Comparison of ENCODE assay signal across 9 mouse cellular contexts in genomic region chr5:102874605-102875298, GRCm38 (mm10).
DNase-seq lines count a peak whose midpoint lies in the region; ATAC-seq and TF ChIP-seq lines count a peak whose summit lies in the region.
"Had no signal": no experiment of that assay in that cellular context is flagged by ENCODE, and none has a peak within 500 bp of the region (broad histone marks: within the 10 kb centered on the region; RNA-seq: fewer than 3 reads in every experiment).

No protein-coding gene starts in this region.

- no peaks in the 10 kb centered on the region for H3K27me3 ChIP-seq in embryonic facial prominence, embryonic 11.5 days (ENCODE audit: control insufficient read depth, insufficient read depth, low read length)
- H3K27me3 ChIP-seq in heart, embryonic 16.5 days (ENCODE audit: control insufficient read depth, insufficient read depth, low read length), result no peaks in the 10 kb centered on the region
- H3K27me3 ChIP-seq in kidney, embryonic 16.5 days (ENCODE audit: insufficient read depth, low read length), result no peaks in the 10 kb centered on the region
- no peaks in the 10 kb centered on the region for H3K27me3 ChIP-seq in liver, adult 2 months (ENCODE audit: control insufficient read depth, insufficient read depth, low read length)

- DNase-seq in CD4-positive, CD25-positive, alpha-beta regulatory T cell, adult 2 months (ENCODE audit: low read depth, low spot score), result peak; percentile 48
- DNase-seq in adrenal gland, adult 8-10 months, result peak; percentile 16
- peak; percentile 86 for DNase-seq in embryonic facial prominence, embryonic 11.5 days (ENCODE audit: low spot score)
- peak; percentile 64 for DNase-seq in liver, adult 2 months (ENCODE audit: extremely low read depth, low read depth, low spot score)
- peak; percentile 86 for DNase-seq in retina, embryonic 14.5 days (ENCODE audit: low spot score)
- no peak for DNase-seq in ovary, postnatal 36 days (ENCODE audit: low spot score)

- no peaks in the 10 kb centered on the region for H3K9me3 ChIP-seq in embryonic facial prominence, embryonic 11.5 days (replicated peaks; ENCODE audit: control insufficient read depth, low read length)
- H3K9me3 ChIP-seq in heart, embryonic 16.5 days (replicated peaks; ENCODE audit: control insufficient read depth, low read length), result no peaks in the 10 kb centered on the region
- H3K9me3 ChIP-seq in kidney, embryonic 16.5 days (ENCODE audit: low read length), result no peaks in the 10 kb centered on the region

- ATAC-seq in embryonic facial prominence, embryonic 11.5 days (replicated peaks; ENCODE audit: insufficient number of reproducible peaks, low FRiP score, low TSS enrichment, low read depth), result 0 out of 2 replicates have a peak, but pooled peaks have one; percentile 62
- ATAC-seq in heart, embryonic 16.5 days (replicated peaks; ENCODE audit: extremely low read depth, insufficient read depth, low FRiP score), result no peak
- peak; percentile 62; the same call in 1 of the 2 replicates for ATAC-seq in kidney, embryonic 16.5 days (ENCODE audit: low FRiP score, low TSS enrichment)

- no peak for TF ChIP-seq POLR2A in liver, adult 2 months (IDR thresholded peaks at IDR 0.05; ENCODE audit: extremely low read depth, insufficient read depth, low read length)

- no peak overlapping the region for H3K27ac ChIP-seq in embryonic facial prominence, embryonic 11.5 days (replicated peaks; ENCODE audit: low read depth, low read length)
- H3K27ac ChIP-seq in heart, embryonic 16.5 days (ENCODE audit: low read length), result no peak overlapping the region
- H3K27ac ChIP-seq in kidney, embryonic 16.5 days (ENCODE audit: low read length), result 0 out of 2 replicates have a peak overlapping the region, but pooled peaks have one; percentile 16
- H3K27ac ChIP-seq in liver, adult 2 months (replicated peaks; ENCODE audit: insufficient read depth, low read depth, low read length), result no peak overlapping the region

- peak; percentile 42; the same call in 1 of the 2 replicates for TF ChIP-seq CTCF in liver, adult 2 months (IDR thresholded peaks at IDR 0.05; ENCODE audit: low read depth, low read length)

- no peak overlapping the region for H3K9ac ChIP-seq in embryonic facial prominence, embryonic 11.5 days (replicated peaks; ENCODE audit: low read length)
- no peak overlapping the region for H3K9ac ChIP-seq in heart, embryonic 16.5 days (ENCODE audit: low read length)
- no peak overlapping the region for H3K9ac ChIP-seq in kidney, embryonic 16.5 days (replicated peaks; ENCODE audit: low read length)
- no peak overlapping the region for H3K9ac ChIP-seq in liver, adult 2 months (ENCODE audit: low read depth, low read length)

- 46% methylated on average over 11 of the region's 11 CpGs for WGBS in embryonic facial prominence, embryonic 11.5 days
- 37% methylated on average over 11 of the region's 11 CpGs for WGBS in heart, embryonic 16.5 days
- 48% methylated on average over 11 of the region's 11 CpGs for WGBS in kidney, embryonic 16.5 days
- WGBS in liver, adult 2 months, result 39% methylated on average over 11 of the region's 11 CpGs

- no peaks in the 10 kb centered on the region for H3K4me1 ChIP-seq in embryonic facial prominence, embryonic 11.5 days (ENCODE audit: control insufficient read depth, insufficient read depth, low read length)
- H3K4me1 ChIP-seq in heart, embryonic 16.5 days (ENCODE audit: control insufficient read depth, insufficient read depth, low read length), result no peaks in the 10 kb centered on the region
- peaks cover 16% of the 10 kb centered on the region for H3K4me1 ChIP-seq in kidney, embryonic 16.5 days (ENCODE audit: insufficient read depth, low read length)
- H3K4me1 ChIP-seq in liver, adult 2 months (ENCODE audit: control insufficient read depth, insufficient read depth, low read length), result no peaks in the 10 kb centered on the region; the same call in 1 of the 2 replicates

- no peak overlapping the region for H3K4me3 ChIP-seq in embryonic facial prominence, embryonic 11.5 days (ENCODE audit: low read depth, low read length)
- no peak overlapping the region for H3K4me3 ChIP-seq in heart, embryonic 16.5 days (ENCODE audit: low read length)
- H3K4me3 ChIP-seq in kidney, embryonic 16.5 days (ENCODE audit: low read length), result no peak overlapping the region
- H3K4me3 ChIP-seq in liver, adult 2 months (ENCODE audit: insufficient read depth, low read depth, low read length), result no peak overlapping the region
- H3K4me3 ChIP-seq: myocyte had no signal

- no peaks in the 10 kb centered on the region for H3K79me2 ChIP-seq in liver, adult 2 months (ENCODE audit: control insufficient read depth, insufficient read depth, low read length)

- no peaks in the 10 kb centered on the region for H3K36me3 ChIP-seq in embryonic facial prominence, embryonic 11.5 days (replicated peaks; ENCODE audit: control insufficient read depth, insufficient read depth, low read depth, low read length)
- H3K36me3 ChIP-seq in heart, embryonic 16.5 days (ENCODE audit: control insufficient read depth, insufficient read depth), result no peaks in the 10 kb centered on the region
- peaks cover 16% of the 10 kb centered on the region; the same call in 1 of the 2 replicates for H3K36me3 ChIP-seq in kidney, embryonic 16.5 days (ENCODE audit: insufficient read depth, low read length)
- peaks cover 3% of the 10 kb centered on the region; the same call in 1 of the 2 replicates for H3K36me3 ChIP-seq in liver, adult 2 months (ENCODE audit: control insufficient read depth, insufficient read depth, low read length)

- no peak overlapping the region for H3K4me2 ChIP-seq in embryonic facial prominence, embryonic 11.5 days (ENCODE audit: low read depth, low read length)
- H3K4me2 ChIP-seq in heart, embryonic 16.5 days (ENCODE audit: low read depth, low read length), result peak overlapping the region; percentile 32; the same call in 1 of the 2 replicates
- H3K4me2 ChIP-seq in kidney, embryonic 16.5 days (replicated peaks; ENCODE audit: low read depth, low read length), result no peak overlapping the region
